Mouse (Mus musculus) frontal cortex, postnatal 25 days (tissue): Measurements from ENCODE around the gene Sec11a.
A peak's percentile ranks its signal among the peaks of the same experiment; 100 is the strongest.

Source experiments
- DNase-seq, 2 experiments: peaks; one replicate each; pipeline ENCODE4 v3.0.0; 2022; ENCODE audit warnings: low spot score in 2 of 2

Sec11a gene

GRCm38 (mm10) chr7:80897134-80897533, 50.4 kb downstream of the Sec11a start:
- DNase-seq, result no peak

- DNase-seq, result no peak
These were observed 52.6 kb downstream of the Sec11a start for GRCm38 (mm10) chr7:80894815-80895519.

GRCm38 (mm10) chr7:80894196-80894595, 53.4 kb downstream of the Sec11a start:
- DNase-seq, result no peak

- DNase-seq, result no peak
These were observed 53.8 kb downstream of the Sec11a start for GRCm38 (mm10) chr7:80893753-80894129.

GRCm38 (mm10) chr7:80893086-80893752, 54.4 kb downstream of the Sec11a start:
- DNase-seq, result no peak

- DNase-seq, result no peak
These were observed 57.7 kb downstream of the Sec11a start for GRCm38 (mm10) chr7:80889841-80890241.

GRCm38 (mm10) chr7:80889021-80889511, 58.5 kb downstream of the Sec11a start:
- DNase-seq, result no peak

- no peak for DNase-seq
These were observed 59.0 kb downstream of the Sec11a start for GRCm38 (mm10) chr7:80888595-80888994.

GRCm38 (mm10) chr7:80885666-80886065, 61.9 kb downstream of the Sec11a start:
- no peak for DNase-seq

GRCm38 (mm10) chr7:80882830-80883505, 64.6 kb downstream of the Sec11a start:
- DNase-seq, result no peak

GRCm38 (mm10) chr7:80875727-80876126, 71.9 kb downstream of the Sec11a start:
- DNase-seq, result no peak

GRCm38 (mm10) chr7:80873631-80874030, 73.9 kb downstream of the Sec11a start:
- DNase-seq, result no peak

- DNase-seq, result no peak
These were observed 74.5 kb downstream of the Sec11a start for GRCm38 (mm10) chr7:80873038-80873437.

- no peak for DNase-seq
These were observed 78.9 kb downstream of the Sec11a start for GRCm38 (mm10) chr7:80868686-80869085.

GRCm38 (mm10) chr7:80866514-80867147, 80.9 kb downstream of the Sec11a start:
- no peak for DNase-seq

GRCm38 (mm10) chr7:80865521-80865920, 82.1 kb downstream of the Sec11a start:
- no peak for DNase-seq

- DNase-seq, result no peak
These were observed 82.7 kb downstream of the Sec11a start for GRCm38 (mm10) chr7:80864831-80865230.

GRCm38 (mm10) chr7:80864151-80864550, 83.4 kb downstream of the Sec11a start:
- DNase-seq, result no peak

- DNase-seq, result no peak
These were observed 84.1 kb downstream of the Sec11a start for GRCm38 (mm10) chr7:80863520-80863919.

- DNase-seq, result no peak
These were observed 85.1 kb downstream of the Sec11a start for GRCm38 (mm10) chr7:80862475-80862874.

GRCm38 (mm10) chr7:80860729-80861274, 86.8 kb downstream of the Sec11a start, which contains the start of gene Zscan2:
TSS of gene Zscan2 (plus strand) at chr7:80860920.
- peak; percentile 78 to 83 for DNase-seq

GRCm38 (mm10) chr7:80860227-80860626, 87.4 kb downstream of the Sec11a start:
- DNase-seq, result peak in 1 of 2 experiments; percentile 49
